Mouse (Mus musculus) MEL (cell line): ENCODE data around the gene Gpr34.

Source experiments
- CTCF ChIP-seq, 3 experiments: IDR thresholded peaks in 2 of 3; conservative IDR thresholded peaks in 1 of 3; 2 replicates each; pipeline ENCODE4 v1.5.1; 2011 to 2012; ENCODE audit warnings: low read length in 3 of 3, low read depth in 2 of 3, mild to moderate bottlenecking in 2 of 3, improper control_type of control experiment in 1 of 3, inconsistent platforms in 1 of 3, mixed read lengths in 1 of 3, moderate library complexity in 1 of 3; ENCODE audit not compliant: control insufficient read depth in 1 of 3, insufficient read depth in 1 of 3, poor library complexity in 1 of 3, severe bottlenecking in 1 of 3
- JUND ChIP-seq: IDR thresholded peaks from 2 replicates; pipeline ENCODE4 v1.6.1; 2011; ENCODE audit warnings: low read depth, mild to moderate bottlenecking, improper control_type of control experiment, low read length
- MXI1 ChIP-seq: IDR thresholded peaks from 2 replicates; pipeline ENCODE4 v1.6.1; 2011; ENCODE audit warnings: mild to moderate bottlenecking, low read depth, low read length, improper control_type of control experiment
- MYC ChIP-seq: IDR thresholded peaks from 2 replicates; pipeline ENCODE4 v1.6.1; 2011; ENCODE audit warnings: low read depth, mild to moderate bottlenecking, low read length, improper control_type of control experiment, moderate library complexity
- POLR2AphosphoS2 ChIP-seq: IDR thresholded peaks from 2 replicates; pipeline ENCODE4 v1.6.1; 2011; ENCODE audit warnings: low read length, improper control_type of control experiment
- SIN3A ChIP-seq: IDR thresholded peaks from 2 replicates; pipeline ENCODE4 v1.6.1; 2012; ENCODE audit warnings: low read length, improper control_type of control experiment, inconsistent platforms
- USF1 ChIP-seq: IDR thresholded peaks from 2 replicates; pipeline ENCODE4 v1.6.1; 2014; ENCODE audit warnings: low read depth, mild to moderate bottlenecking, inconsistent platforms, low read length, improper control_type of control experiment, moderate library complexity
- ZMIZ1 ChIP-seq: IDR thresholded peaks from 2 replicates; pipeline ENCODE4 v1.6.1; 2012; ENCODE audit warnings: low read depth, mild to moderate bottlenecking, inconsistent platforms, low read length, improper control_type of control experiment, moderate library complexity

- TF ChIP-seq CTCF (IDR thresholded peaks at IDR 0.05 in 2 of 3, conservative IDR thresholded peaks at IDR 0.05 in 1 of 3; ENCODE audit: control insufficient read depth in 1 of 3, insufficient read depth in 1 of 3, low read depth in 2 of 3, low read length in 3 of 3, poor library complexity in 1 of 3, severe bottlenecking in 1 of 3) = no peak
- TF ChIP-seq MYC = no peak
- TF ChIP-seq MXI1 = no peak
- TF ChIP-seq ZMIZ1 = no peak
- TF ChIP-seq USF1 = no peak
- no peak for TF ChIP-seq JUND
- no peak for TF ChIP-seq POLR2AphosphoS2
- no peak for TF ChIP-seq SIN3A
Measured at GRCm38 (mm10) chrX:13618476-13618875, 13.4 kb upstream of the Gpr34 start.
